Mouse (Mus musculus) brain, embryonic 14.5 days (tissue): ENCODE results near the gene Ggact.

Experiments
- CTCF ChIP-seq: fragments of 200-500 bp; IDR thresholded peaks from 2 replicates; pipeline ENCODE4 v1.5.1; 2012; ENCODE audit warnings: inconsistent platforms, mild to moderate bottlenecking, moderate library complexity, borderline replicate concordance; ENCODE audit not compliant: insufficient read depth, insufficient read length; ENCODE audit errors: extremely low read depth
- POLR2A ChIP-seq: fragments of 200-500 bp; IDR thresholded peaks from 2 replicates; pipeline ENCODE4 v1.6.1; 2012; ENCODE audit warnings: mild to moderate bottlenecking, inconsistent platforms, borderline replicate concordance; ENCODE audit not compliant: poor library complexity, insufficient read depth, insufficient read length, severe bottlenecking; ENCODE audit errors: extremely low read depth

GRCm38 (mm10) chr14:122882795-122883409 is 30.7 kb downstream of the Ggact start:
- no peak for TF ChIP-seq POLR2A
- TF ChIP-seq CTCF, result no peak
